Mouse (Mus musculus): ENCODE results near the gene Ankrd33. TPM values are rescaled to one million over a fixed set of nuclear protein-coding genes. Genes with fewer than 3 reads are reported as not detected.

The Ankrd33 gene
- total RNA-seq, 1 experiment from 2014 or later = 0.64 TPM

GRCm38 (mm10) chr15:101147115-101147909 lies 31.8 kb downstream of the Ankrd33 start:
- DNase-seq = no peak

GRCm38 (mm10) chr15:101147910-101148273 lies 32.3 kb downstream of the Ankrd33 start:
- no peak for DNase-seq

GRCm38 (mm10) chr15:101148604-101149003 lies 33.0 kb downstream of the Ankrd33 start:
- no peak for DNase-seq

- no peak for DNase-seq
Measured at GRCm38 (mm10) chr15:101151409-101152261, 36.1 kb downstream of the Ankrd33 start.

- no peak for DNase-seq
Measured at GRCm38 (mm10) chr15:101154700-101155616, 39.4 kb downstream of the Ankrd33 start.

GRCm38 (mm10) chr15:101160128-101160527 lies 44.6 kb downstream of the Ankrd33 start:
- no peak for DNase-seq

- DNase-seq = no peak
Measured at GRCm38 (mm10) chr15:101160591-101160990, 45.0 kb downstream of the Ankrd33 start.

- no peak for DNase-seq
Measured at GRCm38 (mm10) chr15:101161534-101161933, 46.0 kb downstream of the Ankrd33 start.

- DNase-seq = no peak
Measured at GRCm38 (mm10) chr15:101163056-101163458, 47.5 kb downstream of the Ankrd33 start.

- DNase-seq = no peak
Measured at GRCm38 (mm10) chr15:101163854-101164253, 48.3 kb downstream of the Ankrd33 start.

GRCm38 (mm10) chr15:101164291-101164690 lies 48.7 kb downstream of the Ankrd33 start:
- DNase-seq = no peak

- DNase-seq = no peak
Measured at GRCm38 (mm10) chr15:101165658-101166437, 50.3 kb downstream of the Ankrd33 start.

GRCm38 (mm10) chr15:101167553-101167952 lies 52.0 kb downstream of the Ankrd33 start:
- DNase-seq = no peak

Other genes with a start within 250 kb of the Ankrd33 start
- gene Scn8a, start 245.9 kb upstream of the Ankrd33 start, total RNA-seq (2021) = 4.4 and 4.8 TPM in 2 replicates
- gene Gm47841, start 68.4 kb upstream of the Ankrd33 start, total RNA-seq (2021) = not detected in 2 replicates
- 9.0 and 10.2 TPM in 2 replicates for gene Fignl2, start 37.2 kb upstream of the Ankrd33 start, total RNA-seq (2021)
- 11.1 and 15.5 TPM in 2 replicates for gene Acvrl1, start 12.8 kb downstream of the Ankrd33 start, total RNA-seq (2021)
- 9.0 and 11.2 TPM in 2 replicates for gene Acvr1b, start 58.3 kb downstream of the Ankrd33 start, total RNA-seq (2021)
- gene Grasp, start 108.4 kb downstream of the Ankrd33 start, total RNA-seq (2021) = 9.8 and 16.3 TPM in 2 replicates
- gene Nr4a1, start 138.5 kb downstream of the Ankrd33 start, total RNA-seq (2021) = 98.7 and 131 TPM in 2 replicates
- gene Atg101, start 168.5 kb downstream of the Ankrd33 start, total RNA-seq (2021) = 40.6 and 44.5 TPM in 2 replicates
- 0.27 TPM in 1 of 2 replicates, not detected in the other for gene 6030408B16Rik, start 177.5 kb downstream of the Ankrd33 start, total RNA-seq (2021)